Mouse (Mus musculus) liver, embryonic 14.5 days (tissue): ENCODE measurements around the gene Itm2b.

Experiments
- CTCF ChIP-seq: IDR thresholded peaks from 2 replicates; pipeline ENCODE4 v1.5.1; 2016; ENCODE audit warnings: antibody characterized with exemption, low read depth, control low read depth
- EP300 ChIP-seq: IDR thresholded peaks from 2 replicates; pipeline ENCODE4 v1.6.1; 2016; ENCODE audit warnings: antibody characterized with exemption, low read depth

DNA sequence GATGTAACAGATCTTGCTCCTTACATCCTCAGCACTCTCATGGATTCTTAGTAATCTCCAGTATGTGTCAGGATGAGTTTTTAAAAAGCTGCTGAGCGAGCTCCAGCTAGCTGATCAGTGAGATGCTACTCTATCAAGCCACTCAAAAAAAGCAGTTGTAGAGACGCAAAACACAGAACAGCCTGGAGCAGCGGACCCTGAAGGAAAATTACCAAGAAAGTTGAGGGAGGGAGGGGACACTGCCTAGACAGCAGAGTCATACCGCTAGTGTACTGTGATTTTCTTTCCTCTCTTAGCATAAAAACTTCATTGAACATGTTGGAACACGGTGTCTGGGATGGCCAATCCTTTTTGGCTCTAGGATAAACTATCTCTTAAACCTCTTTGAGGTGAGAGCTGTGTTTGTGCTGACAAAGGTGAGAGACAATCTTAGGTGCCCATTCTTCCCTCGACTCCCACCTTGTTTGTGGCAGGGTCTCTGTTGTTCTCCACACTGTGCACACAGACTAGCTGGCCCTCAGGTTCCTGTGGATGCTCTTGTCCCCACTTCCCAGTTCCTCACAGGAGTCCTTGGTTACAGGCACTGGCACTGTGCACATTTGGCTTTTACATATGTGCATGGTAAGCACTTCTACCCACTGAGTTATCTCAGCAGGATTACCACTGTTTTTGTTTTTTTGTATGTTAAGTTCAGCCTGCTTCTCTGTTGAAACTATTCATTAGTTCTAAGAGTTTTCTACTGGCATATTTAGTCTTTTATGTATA is 48.6 kb downstream of the Itm2b start:
- TF ChIP-seq CTCF (no peak), EP300 (no peak)
